Mouse (Mus musculus) left cerebral cortex, adult 2 months (tissue): ENCODE measurements at regions not wholly inside any gene's neighbourhood (a gene's known extent, or its start where the extent isn't known, plus 50 kb on each side); places are given as distances from the start of the nearest gene placed in this dataset.

Source experiments
- DNase-seq, 2 experiments: peaks; one replicate each; pipeline ENCODE4 v3.0.0; 2021 to 2022; ENCODE audit warnings: low spot score in 2 of 2, mixed read lengths in 1 of 2; ENCODE audit errors: extremely low spot score in 1 of 2
- H3K27ac ChIP-seq: fragments of 200-600 bp; 2 replicates; pipeline ENCODE4 v1.8.1; 2022
- H3K4me3 ChIP-seq: fragments of 200-600 bp; 2 replicates; pipeline ENCODE4 v1.8.1; 2022
- CTCF ChIP-seq: fragments of 200-600 bp; IDR thresholded peaks from 2 replicates; pipeline ENCODE4 v1.8.1; 2022; ENCODE audit warnings: antibody characterized with exemption, mild to moderate bottlenecking, moderate library complexity
- intact Hi-C: fragments of 180-260 bp; cut with DNase I; formaldehyde crosslinking; loops from one replicate; pipeline ENCODE4 v1.15.1; 2025

DNA sequence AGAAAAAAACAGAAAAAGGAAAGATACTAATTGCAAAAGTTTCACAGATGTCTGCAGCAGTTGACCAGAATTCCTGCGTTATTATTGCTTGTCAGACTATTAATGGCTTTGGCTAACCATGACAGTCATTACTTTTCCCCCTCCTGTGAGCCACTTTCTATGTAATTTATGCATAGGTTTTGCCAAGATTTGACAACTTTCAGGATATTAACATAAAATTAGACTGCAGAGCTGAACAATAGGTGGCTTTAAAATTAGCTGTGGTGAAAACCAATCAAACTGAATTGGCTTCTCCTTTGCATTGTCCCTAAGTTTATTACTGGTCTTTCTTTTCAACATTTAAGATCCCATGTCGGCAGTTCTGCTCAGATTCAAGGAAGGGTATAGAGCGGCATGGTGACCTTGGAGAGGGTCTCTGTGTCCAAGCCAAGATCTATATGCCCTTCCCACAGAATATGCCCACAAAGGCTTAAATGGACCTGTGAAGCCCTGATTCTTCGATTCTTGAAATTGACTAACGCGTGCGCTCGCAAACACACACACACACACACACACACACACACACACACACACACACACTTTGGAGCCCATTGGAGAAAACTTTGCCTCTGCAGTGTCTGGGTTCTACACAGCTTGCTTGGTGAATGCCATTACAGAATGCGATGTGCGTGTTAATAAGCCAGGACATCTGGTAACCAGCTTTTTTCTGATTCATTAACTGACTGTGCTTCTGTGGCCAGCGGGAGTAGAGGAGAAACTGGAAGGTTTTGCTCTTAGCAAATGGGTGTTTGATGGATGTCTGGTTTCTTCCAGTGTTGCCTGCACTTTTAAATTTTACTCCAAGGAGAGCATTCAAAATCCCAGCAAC is 69.8 kb upstream of the Itga4 start:
- no peak overlapping the region for H3K27ac ChIP-seq
- no peak for DNase-seq
- intact Hi-C loops, result no loop called here

DNA sequence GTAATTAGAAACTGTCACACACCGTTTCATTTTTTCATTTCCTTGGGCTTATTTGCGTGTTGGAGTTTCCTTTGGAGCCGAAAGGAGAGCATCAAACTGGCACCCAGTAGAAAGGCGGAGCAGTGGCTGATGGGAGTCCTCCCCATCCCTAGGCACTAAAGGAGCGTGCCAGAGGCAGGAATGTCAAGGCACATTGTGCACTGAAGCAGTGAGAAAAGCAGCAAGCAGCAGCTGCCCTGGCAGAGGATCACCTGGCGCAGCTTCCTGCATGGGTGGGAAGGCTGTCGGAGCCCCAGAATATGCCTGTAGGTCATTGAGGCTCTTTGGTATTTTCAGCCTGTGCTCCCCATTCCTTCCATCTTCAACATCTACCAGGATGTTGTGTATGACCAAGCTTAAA is 68.3 kb upstream of the Itga4 start:
- no peak overlapping the region for H3K4me3 ChIP-seq
- TF ChIP-seq CTCF, result no peak
- no peak overlapping the region for H3K27ac ChIP-seq
- intact Hi-C loops, result no loop called here
- DNase-seq, result no peak

More for the DNA sequence above, 69.8 kb upstream of the Itga4 start:
- H3K4me3 ChIP-seq, result no peak overlapping the region
- no peak for TF ChIP-seq CTCF

DNA sequence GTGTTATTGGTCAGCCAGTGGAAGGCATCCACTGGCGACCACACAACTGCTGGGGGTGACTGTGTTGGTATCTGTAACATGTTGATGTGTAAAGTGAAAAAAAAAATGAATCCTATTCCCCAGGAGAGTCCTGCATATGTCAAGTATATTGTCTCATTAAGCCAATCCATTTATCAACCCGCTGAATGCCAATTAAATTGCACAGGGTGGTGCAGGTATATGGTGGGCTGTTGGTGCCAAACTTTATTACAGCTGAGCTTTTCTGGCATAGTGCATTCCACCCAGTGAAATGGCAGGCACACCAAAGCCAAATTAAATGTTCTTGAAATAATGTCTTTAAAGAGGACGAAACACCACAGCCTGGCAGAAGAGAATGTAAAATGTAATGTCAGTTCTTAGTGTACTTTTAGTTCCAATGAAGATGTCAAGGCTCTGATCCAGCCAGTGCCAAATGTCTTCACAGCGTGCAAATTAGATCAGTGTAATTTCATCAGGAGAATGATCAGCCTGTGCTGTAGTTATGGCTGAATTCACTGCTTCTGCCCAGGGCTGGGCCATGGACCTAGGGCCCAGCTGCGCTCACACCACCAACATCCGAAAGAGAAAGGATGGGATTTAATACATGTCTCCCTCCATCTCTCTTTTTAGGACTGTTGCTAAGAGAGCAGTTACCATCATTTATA is 66.6 kb upstream of the Itga4 start:
- DNase-seq, result no peak
- no peak overlapping the region for H3K27ac ChIP-seq
- no peak overlapping the region for H3K4me3 ChIP-seq
- intact Hi-C loops, result no loop called here
- no peak for TF ChIP-seq CTCF

DNA sequence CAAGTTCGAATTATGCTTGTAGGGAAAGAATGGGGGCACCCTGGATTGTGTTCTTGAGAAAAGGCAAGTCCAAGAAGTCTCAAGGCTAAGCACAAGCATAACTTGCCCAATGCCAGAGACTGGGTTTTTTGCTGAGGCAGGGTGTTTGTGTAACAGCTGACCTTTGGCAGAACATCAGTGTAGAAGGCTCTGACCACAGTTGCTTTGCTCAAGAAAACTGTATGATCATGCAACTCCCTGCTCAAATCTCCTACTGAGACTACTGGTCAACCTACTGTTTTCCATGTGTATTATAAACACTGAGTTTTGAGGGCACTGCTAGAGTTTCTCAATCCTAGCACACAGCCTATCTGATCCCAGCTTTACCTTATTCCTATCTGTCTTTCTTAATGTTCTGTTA is 61.4 kb upstream of the Itga4 start:
- DNase-seq, result no peak
- Histone ChIP-seq H3K27ac (no peak overlapping the region), H3K4me3 (no peak overlapping the region)
- no peak for TF ChIP-seq CTCF
- intact Hi-C loops, result no loop called here

DNA sequence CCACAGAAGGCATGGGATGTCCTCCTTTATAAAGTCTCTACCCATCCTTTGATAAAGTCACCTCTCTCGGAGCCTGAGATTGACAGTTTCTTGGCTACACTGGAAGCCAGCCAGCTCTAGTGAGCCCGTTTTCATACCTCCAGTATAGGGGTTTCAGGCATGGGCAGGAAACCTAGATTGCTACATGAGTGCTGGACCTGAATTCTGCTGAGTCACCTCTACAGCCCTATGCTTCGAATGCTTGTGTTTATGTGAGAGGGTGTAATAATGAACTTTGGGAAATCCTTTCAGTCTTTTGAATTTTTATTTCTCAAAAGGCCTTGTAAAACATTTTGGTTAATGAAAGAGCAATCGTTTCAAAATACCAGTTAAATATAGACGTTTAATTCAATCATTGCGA is 53.5 kb upstream of the Itga4 start:
- DNase-seq, result no peak
- intact Hi-C loops, result no loop called here
- H3K4me3 ChIP-seq, result no peak overlapping the region
- H3K27ac ChIP-seq, result no peak overlapping the region
- no peak for TF ChIP-seq CTCF
